Mouse (Mus musculus): Measurements from ENCODE around the gene Sh2d3c. TPM values are rescaled to one million over a fixed set of nuclear protein-coding genes. Genes with fewer than 3 reads are reported as not detected.

The Sh2d3c gene
- polyA plus RNA-seq, 1 experiment from 2014 or later: 23.7 TPM

DNA sequence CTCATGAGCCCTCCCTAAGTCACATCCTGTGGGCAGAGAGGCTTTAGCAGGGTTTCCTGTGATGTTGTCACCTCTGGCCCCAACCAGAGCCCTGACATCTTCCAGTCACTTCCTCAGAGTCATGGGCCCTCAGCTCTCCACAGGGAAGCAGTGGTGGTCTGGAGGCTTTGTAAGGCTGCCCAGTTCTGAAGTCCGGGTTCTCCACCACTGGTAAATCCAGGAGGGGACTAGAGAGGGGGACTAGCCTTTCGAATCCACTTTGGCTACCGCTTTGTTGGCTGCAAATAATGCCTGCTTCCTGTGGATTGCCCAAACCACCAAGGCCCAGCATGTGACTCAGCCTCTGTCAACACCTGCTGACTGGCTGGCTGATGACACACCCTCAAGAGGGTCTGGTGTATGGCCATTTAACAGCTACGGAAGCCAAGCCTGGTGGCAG is 5.8 kb upstream of the Sh2d3c start:
- H3K4me3 ChIP-seq (ENCODE audit: control insufficient read depth in 1 of 2, insufficient read depth in 1 of 2, low read depth in 1 of 2, low read length in 2 of 2): no peak overlapping the region
- H3K27me3 ChIP-seq (ENCODE audit: control insufficient read depth, insufficient read depth, low read length): no peaks in the 10 kb centered on the region
- H3K4me1 ChIP-seq (ENCODE audit: control insufficient read depth in 2 of 2, insufficient read depth in 2 of 2, low read length in 2 of 2): peaks cover 16 to 30% of the 10 kb centered on the region in 2 experiments
- H3K27ac ChIP-seq (replicated peaks in 1 of 2; ENCODE audit: control insufficient read depth in 1 of 2, insufficient read depth in 1 of 2, low read depth in 2 of 2, low read length in 2 of 2): peak overlapping the region; percentile 70 to 95
- ATAC-seq (ENCODE audit: insufficient number of reproducible peaks, insufficient read depth, low FRiP score, low read depth): 0 out of 2 replicates have a peak, but pooled peaks have one; percentile 2
- H3K36me3 ChIP-seq (ENCODE audit: control insufficient read depth, insufficient read depth, low read length): peaks cover 17% of the 10 kb centered on the region
- no peaks in the 10 kb centered on the region for H3K9me3 ChIP-seq (ENCODE audit: control insufficient read depth, low read length)
- H3K4me2 ChIP-seq (ENCODE audit: low read length): peak overlapping the region; percentile 23
- peak overlapping the region; percentile 41; the same call in 1 of the 2 replicates for H3K9ac ChIP-seq (ENCODE audit: low read length)
- 22% methylated on average over 4 of the region's 4 CpGs for WGBS

DNA sequence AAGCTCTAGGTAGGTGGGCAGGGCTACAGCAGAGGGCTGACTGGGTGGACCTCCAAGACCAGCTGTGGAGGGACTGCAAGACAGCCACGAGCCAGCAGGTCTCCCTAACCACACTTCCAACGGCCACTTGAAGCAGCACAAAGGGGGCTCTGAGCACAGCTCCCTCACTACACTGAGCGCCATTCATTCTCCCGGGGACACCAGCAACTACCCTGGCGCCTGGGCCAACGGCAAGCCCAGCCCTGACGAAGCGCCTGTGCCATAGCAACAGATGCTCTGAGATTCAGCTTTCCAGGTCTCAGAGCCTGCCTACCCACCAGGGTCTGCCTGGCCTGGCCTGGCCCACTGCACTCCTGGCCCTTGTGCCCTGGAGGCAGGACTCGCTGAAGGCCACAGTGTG is 2.1 kb upstream of the Sh2d3c start:
- Histone ChIP-seq H3K9ac (ENCODE audit: low read length) (no peak overlapping the region), H3K4me3 (ENCODE audit: control insufficient read depth in 1 of 2, insufficient read depth in 1 of 2, low read depth in 1 of 2, low read length in 2 of 2) (no peak overlapping the region), H3K9me3 (ENCODE audit: control insufficient read depth, low read length) (no peaks in the 10 kb centered on the region), H3K27ac (replicated peaks in 1 of 2; ENCODE audit: control insufficient read depth in 1 of 2, insufficient read depth in 1 of 2, low read depth in 2 of 2, low read length in 2 of 2) (no peak overlapping the region), H3K27me3 (ENCODE audit: control insufficient read depth, insufficient read depth, low read length) (no peaks in the 10 kb centered on the region), H3K36me3 (ENCODE audit: control insufficient read depth, insufficient read depth, low read length) (no peaks in the 10 kb centered on the region), H3K4me2 (ENCODE audit: low read length) (no peak overlapping the region), H3K4me1 (ENCODE audit: control insufficient read depth in 2 of 2, insufficient read depth in 2 of 2, low read length in 2 of 2) (peaks cover 22 to 24% of the 10 kb centered on the region in 2 experiments)
- no peak for ATAC-seq (ENCODE audit: insufficient number of reproducible peaks, insufficient read depth, low FRiP score, low read depth)
- 62% methylated on average over 9 of the region's 9 CpGs for WGBS

DNA sequence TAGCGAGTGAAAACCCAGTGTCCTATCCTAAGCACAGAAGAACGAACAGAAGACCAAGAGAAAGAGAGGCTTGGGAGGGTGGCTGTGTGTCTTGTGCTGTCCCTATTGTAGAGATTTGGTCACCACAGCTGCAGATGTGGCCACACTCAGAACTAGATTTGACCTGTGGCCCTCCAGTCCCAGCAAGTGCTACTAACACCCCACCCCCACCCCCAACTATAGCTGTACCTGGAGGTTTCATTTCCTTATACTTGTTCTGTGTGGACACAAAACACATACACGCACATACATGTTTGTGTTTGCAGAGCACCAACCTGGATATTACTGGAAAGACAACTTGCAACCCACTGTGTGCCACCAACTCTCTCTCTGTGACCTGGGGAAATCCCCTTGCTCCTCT is 802 bp upstream of the Sh2d3c start:
- peaks cover 9 to 15% of the 10 kb centered on the region in 2 experiments for H3K4me1 ChIP-seq (ENCODE audit: control insufficient read depth in 2 of 2, insufficient read depth in 2 of 2, low read length in 2 of 2)
- no peak for ATAC-seq (ENCODE audit: insufficient number of reproducible peaks, insufficient read depth, low FRiP score, low read depth)
- H3K9ac ChIP-seq (ENCODE audit: low read length): no peak overlapping the region
- no peaks in the 10 kb centered on the region for H3K9me3 ChIP-seq (ENCODE audit: control insufficient read depth, low read length)
- H3K4me3 ChIP-seq (ENCODE audit: control insufficient read depth in 1 of 2, insufficient read depth in 1 of 2, low read depth in 1 of 2, low read length in 2 of 2): no peak overlapping the region
- no peaks in the 10 kb centered on the region for H3K36me3 ChIP-seq (ENCODE audit: control insufficient read depth, insufficient read depth, low read length)
- no peak overlapping the region for H3K27ac ChIP-seq (replicated peaks in 1 of 2; ENCODE audit: control insufficient read depth in 1 of 2, insufficient read depth in 1 of 2, low read depth in 2 of 2, low read length in 2 of 2)
- no peak overlapping the region for H3K4me2 ChIP-seq (ENCODE audit: low read length)
- H3K27me3 ChIP-seq (ENCODE audit: control insufficient read depth, insufficient read depth, low read length): no peaks in the 10 kb centered on the region
- WGBS: 96% methylated on average over 3 of the region's 3 CpGs

DNA sequence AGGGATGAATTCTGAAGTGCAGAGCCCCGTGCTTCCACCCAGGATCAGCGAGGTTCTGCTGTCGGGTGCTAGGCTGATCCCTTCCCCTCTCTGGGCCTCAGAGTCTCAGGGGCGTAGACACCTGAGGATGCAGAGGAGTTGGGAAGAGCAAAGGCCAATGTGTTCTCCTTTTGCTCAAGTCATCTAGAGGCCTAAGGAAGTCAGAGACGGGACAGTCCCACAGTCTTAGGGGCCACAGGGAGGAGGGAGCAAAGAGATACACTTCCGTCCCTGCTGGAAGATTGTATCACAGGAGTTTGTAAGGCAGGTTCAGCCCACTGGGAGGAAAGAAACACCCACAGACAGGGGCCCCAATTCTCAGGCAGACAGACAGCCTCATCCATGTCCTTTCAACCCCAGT is 1.2 kb downstream of the Sh2d3c start:
- Histone ChIP-seq H3K27ac (replicated peaks in 1 of 2; ENCODE audit: control insufficient read depth in 1 of 2, insufficient read depth in 1 of 2, low read depth in 2 of 2, low read length in 2 of 2) (0 out of 4 replicates have a peak overlapping the region, but pooled peaks of 1 of the 2 experiments have one; percentile 21), H3K4me2 (ENCODE audit: low read length) (peak overlapping the region; percentile 49), H3K27me3 (ENCODE audit: control insufficient read depth, insufficient read depth, low read length) (no peaks in the 10 kb centered on the region), H3K36me3 (ENCODE audit: control insufficient read depth, insufficient read depth, low read length) (no peaks in the 10 kb centered on the region), H3K4me1 (ENCODE audit: control insufficient read depth in 2 of 2, insufficient read depth in 2 of 2, low read length in 2 of 2) (peaks cover 4 to 13% of the 10 kb centered on the region in 2 experiments), H3K9ac (ENCODE audit: low read length) (peak overlapping the region; percentile 22; the same call in 1 of the 2 replicates), H3K4me3 (ENCODE audit: control insufficient read depth in 1 of 2, insufficient read depth in 1 of 2, low read depth in 1 of 2, low read length in 2 of 2) (peak overlapping the region in 1 of 2 experiments; percentile 12; a peak in 1 of 4 replicates), H3K9me3 (ENCODE audit: control insufficient read depth, low read length) (no peaks in the 10 kb centered on the region)
- 58% methylated on average over 6 of the region's 6 CpGs for WGBS
- no peak for ATAC-seq (ENCODE audit: insufficient number of reproducible peaks, insufficient read depth, low FRiP score, low read depth)

GRCm38 (mm10) chr2:32722581-32722980 is 1.7 kb downstream of the Sh2d3c start:
- 74% methylated on average over 3 of the region's 3 CpGs for WGBS
- H3K9ac ChIP-seq (ENCODE audit: low read length): no peak overlapping the region
- H3K9me3 ChIP-seq (ENCODE audit: control insufficient read depth, low read length): no peaks in the 10 kb centered on the region
- H3K4me2 ChIP-seq (ENCODE audit: low read length): peak overlapping the region; percentile 49; the same call in 1 of the 2 replicates
- no peaks in the 10 kb centered on the region for H3K27me3 ChIP-seq (ENCODE audit: control insufficient read depth, insufficient read depth, low read length)
- no peak overlapping the region for H3K27ac ChIP-seq (replicated peaks in 1 of 2; ENCODE audit: control insufficient read depth in 1 of 2, insufficient read depth in 1 of 2, low read depth in 2 of 2, low read length in 2 of 2)
- peaks cover 4 to 13% of the 10 kb centered on the region in 2 experiments for H3K4me1 ChIP-seq (ENCODE audit: control insufficient read depth in 2 of 2, insufficient read depth in 2 of 2, low read length in 2 of 2)
- no peak for ATAC-seq (ENCODE audit: insufficient number of reproducible peaks, insufficient read depth, low FRiP score, low read depth)
- H3K36me3 ChIP-seq (ENCODE audit: control insufficient read depth, insufficient read depth, low read length): no peaks in the 10 kb centered on the region
- H3K4me3 ChIP-seq (ENCODE audit: control insufficient read depth in 1 of 2, insufficient read depth in 1 of 2, low read depth in 1 of 2, low read length in 2 of 2): no peak overlapping the region

GRCm38 (mm10) chr2:32724149-32724548 is 3.3 kb downstream of the Sh2d3c start:
- H3K27ac ChIP-seq (replicated peaks in 1 of 2; ENCODE audit: control insufficient read depth in 1 of 2, insufficient read depth in 1 of 2, low read depth in 2 of 2, low read length in 2 of 2): no peak overlapping the region
- H3K4me2 ChIP-seq (ENCODE audit: low read length): no peak overlapping the region
- WGBS: 78% methylated on average over 4 of the region's 4 CpGs
- ATAC-seq (ENCODE audit: insufficient number of reproducible peaks, insufficient read depth, low FRiP score, low read depth): no peak
- H3K36me3 ChIP-seq (ENCODE audit: control insufficient read depth, insufficient read depth, low read length): no peaks in the 10 kb centered on the region
- H3K4me3 ChIP-seq (ENCODE audit: control insufficient read depth in 1 of 2, insufficient read depth in 1 of 2, low read depth in 1 of 2, low read length in 2 of 2): no peak overlapping the region
- H3K4me1 ChIP-seq (ENCODE audit: control insufficient read depth in 2 of 2, insufficient read depth in 2 of 2, low read length in 2 of 2): peaks cover 4 to 13% of the 10 kb centered on the region in 2 experiments
- no peak overlapping the region for H3K9ac ChIP-seq (ENCODE audit: low read length)
- no peaks in the 10 kb centered on the region for H3K27me3 ChIP-seq (ENCODE audit: control insufficient read depth, insufficient read depth, low read length)
- no peaks in the 10 kb centered on the region for H3K9me3 ChIP-seq (ENCODE audit: control insufficient read depth, low read length)

DNA sequence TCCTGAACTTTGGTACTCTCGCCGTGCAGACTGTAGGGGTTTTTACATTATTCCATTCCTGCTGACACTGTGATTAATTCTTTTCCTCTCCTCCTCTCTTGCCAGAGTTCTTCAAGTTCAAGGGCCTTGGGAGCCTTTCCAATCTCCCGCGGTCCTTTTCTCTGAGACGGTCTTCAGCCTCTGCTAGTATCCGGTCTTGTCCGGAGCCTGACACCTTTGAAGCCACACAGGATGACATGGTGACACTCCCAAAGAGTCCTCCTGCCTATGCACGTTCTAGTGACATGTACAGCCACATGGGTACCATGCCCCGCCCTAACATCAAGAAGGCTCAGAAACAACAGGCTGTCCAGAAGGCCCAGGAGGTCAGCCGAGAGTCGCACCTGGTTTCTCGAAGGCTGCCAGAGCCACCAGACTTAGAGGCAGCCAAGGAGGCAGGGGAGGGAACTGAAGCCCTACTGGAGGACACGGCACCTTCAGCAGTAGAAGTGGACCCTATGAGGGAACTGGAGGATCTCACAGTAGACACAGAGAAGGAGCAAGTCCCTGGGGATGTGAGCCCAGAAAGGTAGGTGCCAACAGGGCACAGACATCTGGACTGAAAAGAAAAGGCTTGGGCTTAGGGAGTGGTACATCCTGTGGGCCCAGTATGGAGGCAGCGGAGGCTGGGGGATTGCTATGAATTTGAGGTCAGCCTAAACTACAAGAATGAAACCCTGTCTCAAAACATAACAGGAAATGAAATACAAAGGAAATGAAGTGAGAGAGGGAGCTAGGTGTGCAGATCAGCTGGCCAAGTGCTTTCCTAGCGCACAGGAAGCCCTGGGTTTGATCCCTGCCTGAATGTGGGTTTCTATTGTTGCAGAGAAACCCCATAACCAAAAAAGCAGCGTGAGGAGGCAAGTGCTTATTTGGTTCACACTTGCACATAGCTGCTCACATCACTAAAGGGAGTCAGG is 4.3 kb downstream of the Sh2d3c start:
- ATAC-seq (ENCODE audit: insufficient number of reproducible peaks, insufficient read depth, low FRiP score, low read depth): no peak
- Histone ChIP-seq H3K4me1 (ENCODE audit: control insufficient read depth in 2 of 2, insufficient read depth in 2 of 2, low read length in 2 of 2) (peaks cover 6 to 13% of the 10 kb centered on the region in 2 experiments), H3K27me3 (ENCODE audit: control insufficient read depth, insufficient read depth, low read length) (no peaks in the 10 kb centered on the region), H3K4me2 (ENCODE audit: low read length) (no peak overlapping the region), H3K9me3 (ENCODE audit: control insufficient read depth, low read length) (no peaks in the 10 kb centered on the region), H3K4me3 (ENCODE audit: control insufficient read depth in 1 of 2, insufficient read depth in 1 of 2, low read depth in 1 of 2, low read length in 2 of 2) (no peak overlapping the region), H3K27ac (replicated peaks in 1 of 2; ENCODE audit: control insufficient read depth in 1 of 2, insufficient read depth in 1 of 2, low read depth in 2 of 2, low read length in 2 of 2) (no peak overlapping the region), H3K9ac (ENCODE audit: low read length) (no peak overlapping the region), H3K36me3 (ENCODE audit: control insufficient read depth, insufficient read depth, low read length) (no peaks in the 10 kb centered on the region)
- WGBS: 78% methylated on average over 16 of the region's 16 CpGs
